Mouse (Mus musculus) liver, adult 2 months (tissue): ENCODE measurements around the gene Ccdc13.

Source experiments
- CTCF ChIP-seq: fragments of 200-500 bp; IDR thresholded peaks from 2 replicates; pipeline ENCODE4 v1.5.1; 2011; ENCODE audit warnings: low read depth, low read length, control low read depth
- POLR2A ChIP-seq: fragments of 200-500 bp; IDR thresholded peaks from 2 replicates; pipeline ENCODE4 v1.6.1; 2011; ENCODE audit warnings: low read length, control low read depth; ENCODE audit not compliant: insufficient read depth; ENCODE audit errors: extremely low read depth

- no peak for TF ChIP-seq CTCF
- no peak for TF ChIP-seq POLR2A
Measured at GRCm38 (mm10) chr9:121864837-121865236, 25.6 kb upstream of the Ccdc13 start.
